Mouse (Mus musculus): ENCODE data around the gene Mtrf1l.

DNA sequence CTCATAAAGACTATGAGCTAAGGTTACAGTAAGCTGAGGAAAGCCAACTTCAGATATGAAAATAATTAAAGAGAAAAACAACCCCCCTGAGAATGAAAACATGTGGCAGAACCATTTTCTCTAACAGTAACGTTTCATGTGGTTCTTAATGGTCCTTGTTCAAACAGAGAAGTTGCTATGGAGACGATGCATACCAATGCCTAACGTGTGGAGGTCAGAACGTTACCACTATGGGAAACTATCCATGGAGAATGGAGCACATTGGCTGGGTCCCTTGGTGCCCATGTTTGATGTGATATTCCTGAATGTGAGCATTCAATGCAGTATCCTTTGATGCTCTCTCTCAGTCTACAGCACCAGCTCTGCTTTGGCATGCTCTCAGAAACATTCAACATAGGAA lies 47.4 kb upstream of the Mtrf1l start:
- TF ChIP-seq CTCF (conservative IDR thresholded peaks at IDR 0.05; ENCODE audit: insufficient read depth, insufficient read length, low read depth, low read length) (no peak), POLR2A (IDR thresholded peaks at IDR 0.05; ENCODE audit: low read depth, low read length) (no peak)
